In genomic region chr15:98867321-98867720, GRCm38 (mm10) we compare ENCODE assay signal across 8 mouse cellular contexts. TPM values are rescaled to one million over a fixed set of nuclear protein-coding genes. Genes with fewer than 3 reads are reported as not detected.
A peak's percentile ranks its signal among the peaks of the same experiment; 100 is the strongest.
DNase-seq lines count a peak whose midpoint lies in the region; ATAC-seq and TF ChIP-seq lines count a peak whose summit lies in the region.

No protein-coding gene starts in this region.

- 58% methylated on average over 6 of the region's 6 CpGs for WGBS in forebrain, postnatal 0 days
- WGBS in intestine, embryonic 14.5 days = 60% methylated on average over 6 of the region's 6 CpGs
- 56% methylated on average over 6 of the region's 6 CpGs for WGBS in limb, embryonic 14.5 days
- 66% methylated on average over 6 of the region's 6 CpGs for WGBS in midbrain, embryonic 16.5 days

- TF ChIP-seq POLR2A in limb, embryonic 14.5 days (IDR thresholded peaks at IDR 0.05; ENCODE audit: borderline replicate concordance, extremely low read depth, insufficient read depth, insufficient read length) = no peak

- H3K4me2 ChIP-seq in forebrain, postnatal 0 days (ENCODE audit: low read depth) = peak overlapping the region; percentile 91
- peak overlapping the region; percentile 99 for H3K4me2 ChIP-seq in intestine, embryonic 14.5 days (ENCODE audit: low read length)
- H3K4me2 ChIP-seq in limb, embryonic 14.5 days (replicated peaks; ENCODE audit: low read depth, low read length, severe bottlenecking) = peak overlapping the region; percentile 97
- peak overlapping the region; percentile 100 for H3K4me2 ChIP-seq in midbrain, embryonic 16.5 days (ENCODE audit: low read length)

- no peak for TF ChIP-seq CTCF in forebrain, postnatal 0 days (IDR thresholded peaks at IDR 0.05; ENCODE audit: low read depth)

- H3K4me3 ChIP-seq in forebrain, postnatal 0 days (ENCODE audit: low read depth, low read length) = 0 out of 2 replicates have a peak overlapping the region, but pooled peaks have one; percentile 1
- 0 out of 2 replicates have a peak overlapping the region, but pooled peaks have one; percentile 6 for H3K4me3 ChIP-seq in intestine, embryonic 14.5 days (ENCODE audit: low read depth, low read length)
- H3K4me3 ChIP-seq in limb, embryonic 14.5 days (replicated peaks; ENCODE audit: low read length) = 0 out of 2 replicates have a peak overlapping the region, but pooled peaks have one; percentile 64
- H3K4me3 ChIP-seq in midbrain, embryonic 16.5 days (ENCODE audit: low read depth, low read length) = no peak overlapping the region

- H3K9ac ChIP-seq in forebrain, postnatal 0 days = no peak overlapping the region
- no peak overlapping the region for H3K9ac ChIP-seq in intestine, embryonic 14.5 days (ENCODE audit: low read length)
- peak overlapping the region; percentile 95; the same call in 1 of the 2 replicates for H3K9ac ChIP-seq in limb, embryonic 14.5 days (ENCODE audit: low read depth, low read length, severe bottlenecking)
- H3K9ac ChIP-seq in midbrain, embryonic 16.5 days (ENCODE audit: low read depth, low read length) = no peak overlapping the region

- ATAC-seq in forebrain, postnatal 0 days = 0 out of 2 replicates have a peak, but pooled peaks have one; percentile 38
- ATAC-seq in intestine, embryonic 14.5 days (replicated peaks; ENCODE audit: low FRiP score, low TSS enrichment, low read depth) = no peak
- no peak for ATAC-seq in limb, embryonic 14.5 days (ENCODE audit: low FRiP score, low read depth)
- ATAC-seq in midbrain, embryonic 16.5 days = no peak

- H3K4me1 ChIP-seq in forebrain, postnatal 0 days (ENCODE audit: insufficient read depth) = peaks cover 26% of the 10 kb centered on the region
- H3K4me1 ChIP-seq in intestine, embryonic 14.5 days (replicated peaks; ENCODE audit: control insufficient read depth, insufficient read depth, low read length) = peaks cover 26% of the 10 kb centered on the region
- H3K4me1 ChIP-seq in limb, embryonic 14.5 days (ENCODE audit: control insufficient read depth, insufficient read depth, low read length) = peaks cover 25% of the 10 kb centered on the region
- H3K4me1 ChIP-seq in midbrain, embryonic 16.5 days (ENCODE audit: control insufficient read depth, insufficient read depth, low read length) = peaks cover 34% of the 10 kb centered on the region

- no peak overlapping the region for H3K27ac ChIP-seq in forebrain, postnatal 0 days (ENCODE audit: low read depth, low read length)
- H3K27ac ChIP-seq in intestine, embryonic 14.5 days (ENCODE audit: low read depth) = no peak overlapping the region
- H3K27ac ChIP-seq in limb, embryonic 14.5 days (replicated peaks; ENCODE audit: low read depth, low read length) = no peak overlapping the region
- no peak overlapping the region for H3K27ac ChIP-seq in midbrain, embryonic 16.5 days (ENCODE audit: low read length)

- no peaks in the 10 kb centered on the region for H3K9me3 ChIP-seq in forebrain, postnatal 0 days (ENCODE audit: low read length)
- no peaks in the 10 kb centered on the region for H3K9me3 ChIP-seq in intestine, embryonic 14.5 days (ENCODE audit: control insufficient read depth, low read length)
- H3K9me3 ChIP-seq in limb, embryonic 14.5 days (ENCODE audit: control insufficient read depth, low read length) = no peaks in the 10 kb centered on the region
- H3K9me3 ChIP-seq in midbrain, embryonic 16.5 days (replicated peaks; ENCODE audit: control insufficient read depth, low read length, poor library complexity, severe bottlenecking) = no peaks in the 10 kb centered on the region

- DNase-seq in embryo, embryonic 10 days (ENCODE audit: low spot score) = peak; percentile 60
- DNase-seq in embryo, embryonic 9.5 days (ENCODE audit: extremely low spot score) = no peak
- DNase-seq in adipocyte (ENCODE audit: low spot score) = peak; percentile 62
- peak; percentile 52 for DNase-seq in forebrain, postnatal 0 days
- no peak for DNase-seq in intestine, embryonic 14.5 days (ENCODE audit: low spot score)
- DNase-seq in limb, embryonic 14.5 days (ENCODE audit: low spot score) = peak; percentile 44
- peak; percentile 75 for DNase-seq in telencephalon, adult 2 months (ENCODE audit: low read depth, low spot score)

- H3K27me3 ChIP-seq in forebrain, postnatal 0 days (ENCODE audit: insufficient read depth, low read length) = no peaks in the 10 kb centered on the region
- no peaks in the 10 kb centered on the region for H3K27me3 ChIP-seq in intestine, embryonic 14.5 days (replicated peaks; ENCODE audit: control insufficient read depth, insufficient read depth, low read length)
- no peaks in the 10 kb centered on the region for H3K27me3 ChIP-seq in limb, embryonic 14.5 days (ENCODE audit: control insufficient read depth, insufficient read depth, low read length)
- H3K27me3 ChIP-seq in midbrain, embryonic 16.5 days (ENCODE audit: control insufficient read depth, insufficient read depth, low read depth, low read length) = no peaks in the 10 kb centered on the region

- H3K36me3 ChIP-seq in forebrain, postnatal 0 days (ENCODE audit: insufficient read depth) = peaks cover 40% of the 10 kb centered on the region
- H3K36me3 ChIP-seq in intestine, embryonic 14.5 days (ENCODE audit: control insufficient read depth, insufficient read depth, low read length) = peaks cover 45% of the 10 kb centered on the region
- H3K36me3 ChIP-seq in limb, embryonic 14.5 days (ENCODE audit: control insufficient read depth, insufficient read depth, low read length) = peaks cover 44% of the 10 kb centered on the region
- H3K36me3 ChIP-seq in midbrain, embryonic 16.5 days (ENCODE audit: control insufficient read depth, insufficient read depth, low read length) = peaks cover 37% of the 10 kb centered on the region

RNA-seq across cellular contexts. Expression of gene Kmt2d, which starts 3.7 kb away (rescaled TPM):
- total RNA-seq in forebrain, postnatal 0 days (2014; rRNA removed) = 22.7 and 25.8 TPM in 2 replicates
- 2.9 and 6.2 TPM in 2 replicates for polyA plus RNA-seq in forebrain, postnatal 0 days (2015; fragmentation: Nextera tagmentation; extraction: Ambion mirVana)
- 16.2 and 17.5 TPM in 2 replicates for polyA plus RNA-seq in intestine, embryonic 14.5 days (2014; fragmentation: Nextera tagmentation; extraction: Ambion mirVana)
- polyA plus RNA-seq in limb, embryonic 14.5 days (2012; rRNA removed) = 27.1 and 27.3 TPM in 2 replicates
- 16.7 and 20.1 TPM in 2 replicates for polyA plus RNA-seq in limb, embryonic 14.5 days (2014; fragmentation: Nextera tagmentation; extraction: Ambion mirVana)
- polyA plus RNA-seq in midbrain, embryonic 16.5 days (2015; fragmentation: Nextera tagmentation; extraction: Ambion mirVana) = 10.1 and 11.8 TPM in 2 replicates

RNA-seq across cellular contexts. Expression of gene Rhebl1, which starts 27.0 kb away (rescaled TPM):
- 16.5 and 20.7 TPM in 2 replicates for total RNA-seq in forebrain, postnatal 0 days (2014; rRNA removed)
- polyA plus RNA-seq in forebrain, postnatal 0 days (2015; fragmentation: Nextera tagmentation; extraction: Ambion mirVana) = 34.1 and 37.5 TPM in 2 replicates
- polyA plus RNA-seq in intestine, embryonic 14.5 days (2014; fragmentation: Nextera tagmentation; extraction: Ambion mirVana) = 9.5 and 11.4 TPM in 2 replicates
- 14.5 and 16.4 TPM in 2 replicates for polyA plus RNA-seq in limb, embryonic 14.5 days (2012; rRNA removed)
- 12.0 and 13.8 TPM in 2 replicates for polyA plus RNA-seq in limb, embryonic 14.5 days (2014; fragmentation: Nextera tagmentation; extraction: Ambion mirVana)
- 37.2 and 38.7 TPM in 2 replicates for polyA plus RNA-seq in midbrain, embryonic 16.5 days (2015; fragmentation: Nextera tagmentation; extraction: Ambion mirVana)

RNA-seq across cellular contexts. Expression of gene Dhh, which starts 31.0 kb away (rescaled TPM):
- total RNA-seq in forebrain, postnatal 0 days (2014; rRNA removed) = 0.15 and 0.76 TPM in 2 replicates
- polyA plus RNA-seq in forebrain, postnatal 0 days (2015; fragmentation: Nextera tagmentation; extraction: Ambion mirVana) = 0.25 and 0.58 TPM in 2 replicates
- polyA plus RNA-seq in intestine, embryonic 14.5 days (2014; fragmentation: Nextera tagmentation; extraction: Ambion mirVana) = 0.62 and 1.0 TPM in 2 replicates
- polyA plus RNA-seq in limb, embryonic 14.5 days (2012; rRNA removed) = 1.4 and 2.0 TPM in 2 replicates
- polyA plus RNA-seq in limb, embryonic 14.5 days (2014; fragmentation: Nextera tagmentation; extraction: Ambion mirVana) = 0.72 and 1.1 TPM in 2 replicates
- 0.36 and 0.39 TPM in 2 replicates for polyA plus RNA-seq in midbrain, embryonic 16.5 days (2015; fragmentation: Nextera tagmentation; extraction: Ambion mirVana)

RNA-seq across cellular contexts. Expression of gene Prkag1, which starts 36.0 kb away (rescaled TPM):
- total RNA-seq in forebrain, postnatal 0 days (2014; rRNA removed) = 46.5 and 48.3 TPM in 2 replicates
- 55.0 and 58.4 TPM in 2 replicates for polyA plus RNA-seq in forebrain, postnatal 0 days (2015; fragmentation: Nextera tagmentation; extraction: Ambion mirVana)
- 77.0 and 77.3 TPM in 2 replicates for polyA plus RNA-seq in intestine, embryonic 14.5 days (2014; fragmentation: Nextera tagmentation; extraction: Ambion mirVana)
- polyA plus RNA-seq in limb, embryonic 14.5 days (2012; rRNA removed) = 93.1 and 93.7 TPM in 2 replicates
- polyA plus RNA-seq in limb, embryonic 14.5 days (2014; fragmentation: Nextera tagmentation; extraction: Ambion mirVana) = 81.3 and 82.3 TPM in 2 replicates
- polyA plus RNA-seq in midbrain, embryonic 16.5 days (2015; fragmentation: Nextera tagmentation; extraction: Ambion mirVana) = 72.9 and 73.1 TPM in 2 replicates

RNA-seq across cellular contexts. Expression of gene Lmbr1l, which starts 50.7 kb away (rescaled TPM):
- 44.1 and 59.3 TPM in 2 replicates for total RNA-seq in forebrain, postnatal 0 days (2014; rRNA removed)
- 20.1 and 22.4 TPM in 2 replicates for polyA plus RNA-seq in forebrain, postnatal 0 days (2015; fragmentation: Nextera tagmentation; extraction: Ambion mirVana)
- 4.1 and 5.5 TPM in 2 replicates for polyA plus RNA-seq in intestine, embryonic 14.5 days (2014; fragmentation: Nextera tagmentation; extraction: Ambion mirVana)
- 66.8 and 145 TPM in 2 replicates for polyA plus RNA-seq in limb, embryonic 14.5 days (2012; rRNA removed)
- polyA plus RNA-seq in limb, embryonic 14.5 days (2014; fragmentation: Nextera tagmentation; extraction: Ambion mirVana) = 5.5 and 7.8 TPM in 2 replicates
- polyA plus RNA-seq in midbrain, embryonic 16.5 days (2015; fragmentation: Nextera tagmentation; extraction: Ambion mirVana) = 27.9 and 33.5 TPM in 2 replicates

Comparison
In these comparisons a context has a peak if more than half of its experiments do, and no peak if none do; other contexts are left out.
1. DNase-seq: peak in embryo, embryonic 10 days (single experiment), adipocyte (single experiment), forebrain, postnatal 0 days (single experiment), limb, embryonic 14.5 days (single experiment) and telencephalon, adult 2 months (single experiment); none in embryo, embryonic 9.5 days (single experiment) and intestine, embryonic 14.5 days (single experiment).
2. Peak in every context shown above with its lines, with median percentiles within 50 percentile points of each other: H3K4me2 ChIP-seq.